Mouse (Mus musculus): Measurements from ENCODE around the gene Chst4. TPM values are rescaled to one million over a fixed set of nuclear protein-coding genes. Genes with fewer than 3 reads are reported as not detected.

Gene Chst4
- 18.7 and 39.4 TPM in 2 replicates for polyA plus RNA-seq (2012; rRNA removed; ENCODE audit: low replicate concordance)

DNA sequence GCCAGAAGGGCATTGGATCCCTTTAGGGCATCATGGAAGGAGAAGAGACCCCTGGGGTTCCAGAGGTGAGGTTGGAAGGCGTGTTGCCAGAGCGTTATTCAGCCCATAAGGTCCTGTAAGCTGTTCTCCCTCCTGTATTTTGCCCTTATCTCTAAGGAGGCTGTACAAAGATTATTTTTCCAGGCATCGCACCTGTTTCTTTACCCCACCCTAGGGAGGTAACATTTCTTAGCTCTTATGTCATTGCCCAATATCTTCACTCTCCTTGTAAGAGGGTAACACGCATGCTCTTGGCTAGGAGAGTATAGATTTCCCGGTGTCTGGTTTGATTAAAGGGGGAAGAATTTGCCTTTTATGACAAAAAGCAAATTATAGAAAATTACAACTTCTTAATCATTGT is at the start of gene Chst4:
Gene Chst4 (minus strand): TSS at position 82 of the 400 bp plus-strand sequence.

DNA sequence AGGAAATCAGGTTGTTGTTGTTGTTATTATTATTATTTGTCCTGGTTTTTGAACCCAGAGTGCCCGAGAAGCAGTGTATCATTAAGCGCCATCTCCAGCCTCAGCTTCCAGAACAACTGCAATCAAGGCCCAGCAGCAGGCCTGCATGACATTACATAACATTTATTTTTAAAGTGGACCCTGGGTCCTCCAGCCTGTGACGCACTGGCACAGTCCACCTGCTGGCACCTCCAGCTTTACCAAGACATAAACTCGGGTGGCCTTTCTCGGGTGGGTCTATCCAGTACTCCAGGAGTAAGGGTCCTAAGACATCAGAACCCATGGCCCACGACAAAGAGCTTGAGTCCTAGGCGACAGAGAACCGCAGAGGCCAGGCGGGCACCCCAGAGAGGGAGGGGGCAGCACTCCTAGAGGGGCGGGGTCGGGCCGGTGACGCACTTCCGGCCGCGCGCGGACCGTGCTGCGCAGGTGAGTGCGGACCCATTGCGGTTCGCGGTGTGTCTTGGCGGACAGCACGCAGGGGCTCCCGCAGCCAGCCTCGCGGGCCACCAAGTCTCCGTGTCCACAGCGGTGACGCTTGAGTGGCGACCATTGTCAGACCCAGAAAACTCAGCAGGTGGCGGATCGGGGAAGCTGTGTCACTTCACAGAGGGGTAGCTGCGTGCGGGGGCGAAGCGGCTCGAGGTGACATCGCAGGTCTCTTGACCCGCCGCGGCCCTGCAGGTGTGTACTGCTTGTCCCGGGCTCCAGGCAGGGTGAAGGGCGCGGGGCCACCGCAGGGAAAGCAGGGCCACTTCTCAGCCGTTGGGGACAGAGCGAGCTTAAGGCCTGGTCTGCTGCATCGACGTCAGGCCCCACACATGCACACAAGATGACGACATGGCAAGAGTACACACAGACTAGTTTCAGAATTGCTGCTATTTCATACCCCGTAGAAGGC is 40.0 kb upstream of the Chst4 start, which contains the start of gene Zfp612:
Gene Zfp612 (plus strand): TSS at position 465 of the 940 bp plus-strand sequence.

DNA sequence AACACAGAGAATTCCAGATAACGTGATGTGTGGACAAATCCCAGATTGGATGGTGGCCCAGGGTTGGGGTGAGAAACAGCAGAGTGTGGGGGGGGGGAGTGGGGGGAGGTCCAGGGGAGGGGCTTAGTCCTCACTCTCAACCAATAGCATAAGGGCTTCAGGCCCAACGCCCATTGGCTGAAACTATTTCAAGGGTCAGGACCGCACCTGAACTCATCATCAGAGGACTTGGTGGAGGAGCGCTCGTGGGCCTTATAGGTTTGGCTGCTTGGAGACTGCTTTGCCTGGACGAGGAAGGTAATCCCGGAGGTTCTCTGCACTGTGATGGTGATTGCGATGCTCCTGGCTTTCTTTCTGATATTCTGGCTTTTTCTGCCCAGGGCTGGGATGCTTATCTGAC is 49.3 kb downstream of the Chst4 start, which contains the start of gene Tat:
Gene Tat (plus strand): TSS at position 214 of the 400 bp plus-strand sequence.

Other genes with a start within 250 kb of the Chst4 start
- gene Phlpp2, start 171.2 kb downstream of the Chst4 start, polyA plus RNA-seq (2012; rRNA removed; ENCODE audit: low replicate concordance): 5.7 and 14.5 TPM in 2 replicates
- 12.4 and 51.3 TPM in 2 replicates for gene Marveld3, start 77.5 kb downstream of the Chst4 start, polyA plus RNA-seq (2012; rRNA removed; ENCODE audit: low replicate concordance)
- 0.05 and 0.15 TPM in 2 replicates for gene Tat, start 49.3 kb downstream of the Chst4 start, polyA plus RNA-seq (2012; rRNA removed; ENCODE audit: low replicate concordance)
- 0.12 and 0.53 TPM in 2 replicates for gene Zfp612, start 40.0 kb upstream of the Chst4 start, polyA plus RNA-seq (2012; rRNA removed; ENCODE audit: low replicate concordance)
- gene Gm21964, start 61.5 kb upstream of the Chst4 start, polyA plus RNA-seq (2012; rRNA removed; ENCODE audit: low replicate concordance): not detected in 2 replicates
- gene Gm17720, start 63.0 kb upstream of the Chst4 start, polyA plus RNA-seq (2012; rRNA removed; ENCODE audit: low replicate concordance): not detected in 2 replicates
- 3.3 and 4.8 TPM in 2 replicates for gene Calb2, start 128.5 kb upstream of the Chst4 start, polyA plus RNA-seq (2012; rRNA removed; ENCODE audit: low replicate concordance)
- gene Cmtr2, start 175.9 kb upstream of the Chst4 start, polyA plus RNA-seq (2012; rRNA removed; ENCODE audit: low replicate concordance): 1.2 and 1.7 TPM in 2 replicates
- 0.01 TPM in 1 of 2 replicates, not detected in the other for gene Hydin, start 227.2 kb upstream of the Chst4 start, polyA plus RNA-seq (2012; rRNA removed; ENCODE audit: low replicate concordance)